Mouse (Mus musculus): Measurements from ENCODE around the gene Kif18a.

The Kif18a gene

DNA sequence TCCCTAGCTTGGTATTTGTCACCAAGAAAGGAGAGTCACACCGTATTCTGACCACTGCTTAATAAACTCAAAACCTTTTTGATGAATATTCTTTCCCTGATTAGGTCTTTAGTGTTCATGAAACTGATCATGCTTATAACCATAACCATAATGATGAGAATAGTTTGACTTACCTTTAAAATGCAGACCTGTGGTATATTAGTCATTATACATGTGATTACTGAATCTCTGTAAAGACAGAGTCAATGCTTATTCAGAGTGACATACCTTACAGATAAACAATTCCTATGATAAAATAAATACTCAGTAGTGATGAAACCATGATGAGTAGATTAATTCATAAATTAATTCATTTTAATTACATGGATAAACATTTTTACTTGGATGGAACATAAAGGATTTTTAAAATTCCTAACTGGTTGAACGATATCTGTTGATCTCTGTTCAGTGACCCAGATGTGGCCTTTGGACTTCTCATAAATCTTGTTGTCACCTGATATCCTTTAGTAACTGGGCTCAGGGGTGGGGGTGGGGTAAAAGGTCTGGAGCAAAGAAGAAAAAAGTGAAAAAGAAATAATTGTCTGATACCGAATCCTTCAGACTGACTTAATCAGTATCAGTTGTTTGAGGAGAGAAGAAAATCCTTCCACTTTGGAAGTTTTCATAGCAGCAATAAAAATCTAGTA, 78.1 kb downstream of the Kif18a start:
- in situ Hi-C loops (cut with MboI; ENCODE audit: unreplicated experiment in 2 of 2): loop anchor here in 1 of 2 experiments (25.0 kb wide), 1 partner anchor 1246 kb away; no protein-coding TSS in a partner anchor

DNA sequence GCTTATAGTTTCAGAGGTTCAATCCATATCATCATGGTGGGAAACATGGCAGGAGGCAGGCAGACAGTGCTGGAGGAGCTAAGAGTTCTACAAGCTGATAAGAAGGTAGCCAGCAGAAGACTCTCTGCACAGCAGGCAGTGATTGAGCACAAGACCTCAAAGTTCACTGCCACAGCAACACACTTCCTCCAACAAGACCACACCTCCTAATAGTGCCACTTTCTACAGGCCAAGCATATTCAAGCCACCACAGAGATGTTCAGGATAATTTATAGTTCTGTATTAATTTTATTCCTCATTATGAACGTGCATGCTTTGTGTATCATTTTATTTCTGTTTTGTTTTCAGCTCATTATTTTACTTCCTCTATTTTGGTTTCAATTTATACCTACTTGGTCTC, 85.4 kb downstream of the Kif18a start:
- in situ Hi-C loops (cut with MboI; ENCODE audit: unreplicated experiment in 2 of 2): loop anchor here in 1 of 2 experiments (25.0 kb wide), 1 partner anchor 1254 kb away; no protein-coding TSS in a partner anchor

DNA sequence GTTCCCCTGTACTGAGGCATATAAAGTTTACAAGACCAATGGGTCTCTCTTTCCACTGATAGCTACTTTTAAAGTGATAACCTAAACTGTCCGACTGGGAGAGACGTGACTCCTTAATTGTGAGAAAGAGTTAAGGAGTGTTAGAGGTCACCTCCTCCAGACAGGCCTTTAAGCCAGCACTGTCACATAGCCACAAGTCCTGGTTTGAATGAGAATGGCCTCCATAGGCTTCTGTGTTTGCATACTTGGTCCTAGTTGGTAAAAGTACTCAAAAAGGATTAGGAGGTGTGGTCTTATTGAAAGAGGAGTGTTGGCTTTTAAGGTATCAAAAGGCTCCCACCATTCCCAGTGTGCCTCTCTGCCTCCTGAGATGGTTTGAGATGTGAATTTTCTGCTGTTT, 94.3 kb downstream of the Kif18a start:
- in situ Hi-C loops (cut with MboI; ENCODE audit: unreplicated experiment in 2 of 2): loop anchor here in 1 of 2 experiments (25.0 kb wide), 1 partner anchor 1263 kb away; no protein-coding TSS in a partner anchor

DNA sequence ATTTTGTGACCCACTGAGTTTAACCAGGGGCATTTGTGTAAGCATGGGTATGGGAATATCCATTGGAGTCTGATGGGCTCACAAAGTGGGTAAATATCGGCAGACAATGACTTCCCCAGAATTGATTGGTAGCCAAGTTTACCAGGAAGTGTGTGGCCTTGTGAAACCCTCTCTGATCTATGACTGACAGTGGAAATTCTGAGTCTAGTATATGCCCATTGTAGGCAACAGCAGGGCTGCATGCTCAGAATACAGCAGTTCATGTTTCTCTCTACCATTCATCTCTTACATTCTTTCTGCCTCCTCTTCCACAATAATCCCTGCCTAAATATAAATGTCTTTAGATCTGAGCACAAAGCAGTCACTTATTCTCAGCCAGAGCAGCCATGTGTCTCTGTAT, 103.5 kb downstream of the Kif18a start:
- in situ Hi-C loops (cut with MboI; ENCODE audit: unreplicated experiment in 2 of 2): no loop called here

DNA sequence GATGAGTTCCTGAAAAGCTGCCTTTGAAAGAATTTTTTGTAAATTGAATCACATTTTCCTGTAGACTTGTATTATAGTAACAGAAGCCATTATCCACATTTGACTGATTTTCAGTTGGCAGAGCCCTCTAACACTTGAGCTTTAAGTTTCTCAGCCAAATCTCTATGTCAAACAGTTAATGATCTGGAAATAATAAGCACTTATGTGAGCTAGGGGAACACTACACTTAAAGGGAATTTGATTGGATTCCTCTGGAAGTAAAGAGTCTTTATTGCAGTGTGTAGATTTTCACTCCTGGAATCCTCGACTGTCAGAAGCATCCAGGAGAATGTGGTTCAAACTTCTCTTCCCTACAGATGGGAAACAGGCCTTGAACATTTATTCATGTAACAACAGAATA, 105.7 kb downstream of the Kif18a start:
- in situ Hi-C loops (cut with MboI; ENCODE audit: unreplicated experiment in 2 of 2): no loop called here

DNA sequence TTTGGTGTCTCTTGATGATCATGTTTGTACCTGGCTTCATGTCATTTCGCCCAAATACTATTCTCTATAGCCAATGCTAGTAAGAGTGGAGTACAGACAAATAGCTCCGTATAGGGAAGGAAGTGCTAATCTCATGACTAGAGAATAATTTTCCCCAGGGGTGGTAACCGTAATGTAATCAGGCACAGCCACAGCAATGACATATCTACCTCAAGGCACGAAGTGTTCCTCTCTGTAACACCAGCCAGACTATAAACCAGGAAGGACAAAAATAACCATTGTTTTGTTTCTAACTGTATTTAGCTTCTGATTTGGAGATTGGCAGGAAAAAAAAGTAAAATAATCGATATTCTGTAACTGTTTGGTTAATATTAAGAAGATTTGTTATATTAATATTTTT, 108.2 kb downstream of the Kif18a start:
- in situ Hi-C loops (cut with MboI; ENCODE audit: unreplicated experiment in 2 of 2): no loop called here

DNA sequence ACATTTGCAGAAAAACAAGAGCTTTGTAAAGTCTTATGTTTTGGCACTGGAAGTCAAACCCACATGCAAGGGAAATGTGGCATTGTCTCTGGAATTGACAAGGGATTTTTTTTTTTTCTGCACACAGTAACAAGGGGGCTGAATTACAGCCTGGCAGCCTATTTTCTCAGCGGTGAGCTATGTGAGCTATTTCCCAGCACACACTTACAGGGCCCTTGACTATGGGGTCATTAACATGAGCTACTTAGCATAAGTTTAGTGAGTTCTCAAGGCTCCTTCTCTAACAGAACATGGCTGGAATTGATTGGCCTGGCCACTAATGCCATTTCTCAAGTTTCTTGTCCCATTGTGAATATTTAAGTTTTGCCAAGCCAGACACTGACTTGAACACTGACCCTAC, 109.4 kb downstream of the Kif18a start:
- in situ Hi-C loops (cut with MboI; ENCODE audit: unreplicated experiment in 2 of 2): no loop called here

All from v-Abl transformed pro-B cells (cell line).